Comparison of ENCODE assay signal across 8 mouse cellular contexts in the genomic region with DNA sequence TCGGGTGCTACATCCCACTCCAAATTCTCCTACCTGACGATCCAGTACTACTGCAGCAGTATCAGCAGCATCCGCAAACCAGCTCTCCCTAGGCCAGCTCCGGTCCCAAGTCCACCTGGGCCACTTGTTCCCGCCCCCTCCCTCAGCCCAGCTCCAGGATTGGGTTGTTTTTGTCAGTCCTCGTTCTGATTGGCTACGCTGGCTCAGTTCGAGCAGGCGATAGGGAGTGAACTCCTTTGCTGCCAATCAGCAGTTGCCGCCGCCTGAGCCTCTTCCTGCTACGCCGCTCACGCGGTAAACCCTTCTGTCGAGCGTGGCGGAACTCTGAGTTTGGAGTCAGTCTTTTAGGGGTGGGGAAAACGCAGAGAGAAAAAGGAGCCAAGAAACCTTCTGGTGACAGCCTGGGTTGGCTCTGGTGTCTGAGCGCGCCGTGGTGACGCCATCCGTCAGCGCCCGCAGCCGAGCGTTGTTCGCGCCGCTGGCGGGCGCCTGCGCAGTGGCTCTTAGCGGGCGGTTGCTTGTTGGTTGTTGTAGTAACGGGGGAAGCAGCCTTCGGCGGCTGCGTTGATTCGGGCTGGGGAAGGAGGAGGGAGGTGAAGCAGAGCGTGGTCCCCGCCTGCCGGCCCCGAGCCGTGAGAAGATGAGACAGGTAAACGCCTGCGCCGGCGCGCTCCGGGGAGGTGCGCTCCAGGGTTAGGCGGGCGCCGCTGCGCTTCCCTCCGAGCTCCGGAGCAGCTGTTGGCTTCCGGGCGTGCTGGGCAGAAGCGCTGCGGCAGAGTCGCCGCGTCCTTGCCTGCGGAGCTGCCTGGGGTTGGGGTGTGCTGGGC. TPM values are rescaled to one million over a fixed set of nuclear protein-coding genes. Genes with fewer than 3 reads are reported as not detected.
DNase-seq lines count a peak whose midpoint lies in the region; ATAC-seq and TF ChIP-seq lines count a peak whose summit lies in the region.

A gene (minus strand): TSS at position 113 of the 827 bp plus-strand sequence.
A gene (plus strand): TSS at position 222 of the 827 bp plus-strand sequence.

- H3K4me2 ChIP-seq in hindbrain, postnatal 0 days (ENCODE audit: low read depth, low read length), result peak within 1 kb of the TSS; percentile 81

- peak within 1 kb of the TSS; percentile 81 for H3K9ac ChIP-seq in hindbrain, postnatal 0 days (replicated peaks; ENCODE audit: low read length)

- peaks cover 5% of the 10 kb centered on the region; the same call in 1 of the 2 replicates for H3K4me1 ChIP-seq in hindbrain, postnatal 0 days (ENCODE audit: insufficient read depth, low read length)

- no peaks in the 10 kb centered on the region for H3K27me3 ChIP-seq in hindbrain, postnatal 0 days (ENCODE audit: insufficient read depth, low read length)

- H3K4me3 ChIP-seq in gastrocnemius, adult 2 months, result peak within 1 kb of the TSS; percentile 88
- H3K4me3 ChIP-seq in hindbrain, postnatal 0 days (ENCODE audit: low read length), result peak within 1 kb of the TSS; percentile 55
- peak within 1 kb of the TSS; percentile 59 for H3K4me3 ChIP-seq in left cerebral cortex, adult 2 months

- WGBS in hindbrain, postnatal 0 days, result under 1% methylated on average over 67 of the region's 67 CpGs

- no peaks in the 10 kb centered on the region for H3K9me3 ChIP-seq in hindbrain, postnatal 0 days (ENCODE audit: low read length)

- peak within 1 kb of the TSS; percentile 97 for H3K27ac ChIP-seq in gastrocnemius, adult 2 months
- peak within 1 kb of the TSS; percentile 92 for H3K27ac ChIP-seq in hindbrain, postnatal 0 days
- H3K27ac ChIP-seq in left cerebral cortex, adult 2 months, result peak within 1 kb of the TSS; percentile 96

- TF ChIP-seq CTCF in gastrocnemius, adult 2 months (IDR thresholded peaks at IDR 0.05), result no peak
- TF ChIP-seq CTCF in hindbrain, postnatal 0 days (IDR thresholded peaks at IDR 0.05; ENCODE audit: low read depth), result no peak
- no peak; the same call in 1 of the 2 replicates for TF ChIP-seq CTCF in left cerebral cortex, adult 2 months (IDR thresholded peaks at IDR 0.05)

- H3K36me3 ChIP-seq in hindbrain, postnatal 0 days (ENCODE audit: insufficient read depth, low read length), result peaks cover 18% of the 10 kb centered on the region

- intact Hi-C loops in gastrocnemius, adult 2 months (cut with DNase I), result loop anchor here (5.0 kb wide), 1 partner anchor 418 kb away; a partner anchor contains a TSS
- intact Hi-C loops in left cerebral cortex, adult 2 months (cut with DNase I), result no loop called here

- DNase-seq in ZHBTc4 (ENCODE audit: low read depth, low spot score), result peak; percentile 98
- DNase-seq in gastrocnemius, adult 2 months, result peak; percentile 97
- DNase-seq in hindbrain, postnatal 0 days (ENCODE audit: low spot score), result peak; percentile 97
- DNase-seq in left cerebral cortex, adult 2 months (ENCODE audit: extremely low spot score in 1 of 2, low spot score in 2 of 2), result peak; percentile 95 to 97
- peak; percentile 95 to 97 for DNase-seq in right cerebral cortex, adult 2 months (ENCODE audit: low spot score in 2 of 2)
- DNase-seq in urinary bladder, postnatal 14 days (ENCODE audit: low spot score), result peak; percentile 93

- peak; percentile 98 for ATAC-seq in common myeloid progenitor, adult 5-6 weeks (replicated peaks; ENCODE audit: low read depth, poor library complexity, severe bottlenecking)
- ATAC-seq in hindbrain, postnatal 0 days, result peak; percentile 98
- peak; percentile 94 for ATAC-seq in megakaryocyte, adult 5-6 weeks (ENCODE audit: poor library complexity, severe bottlenecking)

RNA-seq across cellular contexts. Expression of the first gene that starts in this region (rescaled TPM):
- total RNA-seq in common myeloid progenitor, adult 5-6 weeks (2017), result 83.4 and 106 TPM in 2 replicates
- total RNA-seq in gastrocnemius, adult 2 months (2021), result 1 to 10 TPM; 2.4 to 2.7 TPM
- 79.8 and 96.2 TPM in 2 replicates for total RNA-seq in hindbrain, postnatal 0 days (2014; rRNA removed)
- 105 and 116 TPM in 2 replicates for polyA plus RNA-seq in hindbrain, postnatal 0 days (2015; fragmentation: Nextera tagmentation; extraction: Ambion mirVana)
- 10 to 100 TPM; 48.9 to 51.8 TPM for total RNA-seq in left cerebral cortex, adult 2 months (2021)
- total RNA-seq in megakaryocyte, adult 5-6 weeks (2015), result 51.8 and 56.9 TPM in 2 replicates
- total RNA-seq in megakaryocyte, adult 5-6 weeks (2017), result 65.9 and 78.8 TPM in 2 replicates

RNA-seq across cellular contexts. Expression of the second gene that starts in this region (rescaled TPM):
- total RNA-seq in common myeloid progenitor, adult 5-6 weeks (2017), result 23.3 and 27.6 TPM in 2 replicates
- 1 to 10 TPM; 5.4 to 8.5 TPM for total RNA-seq in gastrocnemius, adult 2 months (2021)
- 10.2 and 23.9 TPM in 2 replicates for total RNA-seq in hindbrain, postnatal 0 days (2014; rRNA removed)
- polyA plus RNA-seq in hindbrain, postnatal 0 days (2015; fragmentation: Nextera tagmentation; extraction: Ambion mirVana), result 10.4 and 12.2 TPM in 2 replicates
- 10 to 100 TPM; 45.4 to 47.7 TPM for total RNA-seq in left cerebral cortex, adult 2 months (2021)
- total RNA-seq in megakaryocyte, adult 5-6 weeks (2015), result 7.2 and 7.7 TPM in 2 replicates
- total RNA-seq in megakaryocyte, adult 5-6 weeks (2017), result 9.5 and 12.8 TPM in 2 replicates

Comparison
In these comparisons a context has a peak if more than half of its experiments do, and no peak if none do; other contexts are left out.
1. Peak in every context shown above with its lines: DNase-seq, ATAC-seq, H3K4me3 ChIP-seq and H3K27ac ChIP-seq.
2. RNA of the first gene that starts in this region (total RNA-seq): 83.4 to 106 TPM in common myeloid progenitor, adult 5-6 weeks, 79.8 to 96.2 TPM in hindbrain, postnatal 0 days, 51.8 to 78.8 TPM in megakaryocyte, adult 5-6 weeks and 48.9 to 51.8 TPM in left cerebral cortex, adult 2 months; 2.4 to 2.7 TPM in gastrocnemius, adult 2 months; every median in the first group is over 10 times any median in the second.